Mouse (Mus musculus): ENCODE measurements around the gene Lpxn. TPM values are rescaled to one million over a fixed set of nuclear protein-coding genes. Genes with fewer than 3 reads are reported as not detected.

Gene Lpxn
- polyA plus RNA-seq, 1 experiment: 0.11 TPM

Other genes starting within 250 kb of the Lpxn start
- not detected for gene Gm4952, start 196.2 kb upstream of the Lpxn start, polyA plus RNA-seq (2012; fragmentation: generic; extraction: Trizol)
- 0.08 TPM for gene Glyat, start 162.9 kb upstream of the Lpxn start, polyA plus RNA-seq (2012; fragmentation: generic; extraction: Trizol)
- gene Olfr1442, start 125.8 kb upstream of the Lpxn start, polyA plus RNA-seq (2012; fragmentation: generic; extraction: Trizol): not detected
- gene Olfr1443, start 118.1 kb upstream of the Lpxn start, polyA plus RNA-seq (2012; fragmentation: generic; extraction: Trizol): not detected
- not detected for gene Keg1, start 100.4 kb upstream of the Lpxn start, polyA plus RNA-seq (2012; fragmentation: generic; extraction: Trizol)
- gene Cntf, start 30.6 kb upstream of the Lpxn start, polyA plus RNA-seq (2012; fragmentation: generic; extraction: Trizol): 1.4 TPM
- 25.0 TPM for gene Zfp91, start 67 bp upstream of the Lpxn start, polyA plus RNA-seq (2012; fragmentation: generic; extraction: Trizol)
- not detected for gene Gm5244, start 50.5 kb downstream of the Lpxn start, polyA plus RNA-seq (2012; fragmentation: generic; extraction: Trizol)
- gene Olfr1444, start 61.1 kb downstream of the Lpxn start, polyA plus RNA-seq (2012; fragmentation: generic; extraction: Trizol): not detected
- not detected for gene Olfr1445, start 87.7 kb downstream of the Lpxn start, polyA plus RNA-seq (2012; fragmentation: generic; extraction: Trizol)
- not detected for gene Olfr1446, start 97.3 kb downstream of the Lpxn start, polyA plus RNA-seq (2012; fragmentation: generic; extraction: Trizol)
- gene Olfr1447, start 107.5 kb downstream of the Lpxn start, polyA plus RNA-seq (2012; fragmentation: generic; extraction: Trizol): not detected
- gene Olfr1448, start 128.2 kb downstream of the Lpxn start, polyA plus RNA-seq (2012; fragmentation: generic; extraction: Trizol): not detected
- not detected for gene Olfr1449, start 134.6 kb downstream of the Lpxn start, polyA plus RNA-seq (2012; fragmentation: generic; extraction: Trizol)
- not detected for gene Olfr1450, start 154.1 kb downstream of the Lpxn start, polyA plus RNA-seq (2012; fragmentation: generic; extraction: Trizol)
- gene Olfr1451, start 198.8 kb downstream of the Lpxn start, polyA plus RNA-seq (2012; fragmentation: generic; extraction: Trizol): not detected
- not detected for gene Olfr1453, start 232.1 kb downstream of the Lpxn start, polyA plus RNA-seq (2012; fragmentation: generic; extraction: Trizol)

Measured in C2C12 (cell line).